Mouse (Mus musculus) adrenal gland (tissue): Measurements from ENCODE around the gene Zfp536.
"Not testable (repeated sequence)": the region's sequence is repeated elsewhere in the genome, so short reads cannot be mapped to it uniquely, and the experiment has no call there.

Source experiments
- intact Hi-C: fragments of 180-260 bp; cut with DNase I; formaldehyde crosslinking; loops from one replicate; pipeline ENCODE4 v1.15.1; 2025

The Zfp536 gene

GRCm38 (mm10) chr7:37768310-37768940, 5.0 kb downstream of the Zfp536 start:
- intact Hi-C loops, result no loop called here

DNA sequence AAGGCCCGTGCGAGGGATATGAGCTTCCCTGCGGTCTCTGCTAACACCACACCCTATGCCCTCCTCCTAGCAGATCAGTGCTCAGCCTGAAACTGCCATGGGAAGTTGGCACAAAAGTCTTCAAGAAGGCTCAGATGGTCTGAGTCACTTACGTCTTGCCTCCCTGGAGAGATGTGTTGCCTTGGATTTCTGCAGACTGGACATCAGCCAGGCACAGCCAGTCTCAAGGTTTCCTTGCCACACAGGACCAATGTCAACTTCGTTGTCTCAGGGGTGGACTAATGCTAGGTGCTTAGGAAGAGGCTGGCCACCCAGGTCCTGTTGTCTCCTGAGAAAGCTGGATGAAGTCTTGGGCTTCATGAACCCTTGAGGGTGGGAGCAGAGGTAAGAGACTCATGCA, 14.6 kb downstream of the Zfp536 start:
- intact Hi-C loops, result no loop called here

DNA sequence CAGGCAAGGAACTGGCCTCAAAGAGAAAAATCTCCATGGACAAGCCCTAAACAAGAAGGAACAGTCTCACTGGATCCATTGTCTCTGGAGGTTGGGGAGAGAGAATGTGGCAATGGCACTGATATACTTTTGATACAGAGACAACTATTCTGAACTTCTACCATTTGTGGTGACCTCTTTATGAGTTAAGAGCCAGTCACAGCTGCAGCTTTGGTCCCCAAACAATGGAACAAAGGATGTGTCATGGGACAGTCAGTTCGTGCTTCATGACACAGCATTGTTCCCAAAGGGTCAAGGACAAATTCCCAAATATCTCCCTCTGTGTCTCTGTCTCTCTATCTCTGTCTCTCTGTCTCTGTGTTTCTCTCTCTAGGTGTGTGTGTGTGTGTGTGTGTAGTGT, 20.4 kb downstream of the Zfp536 start:
- intact Hi-C loops, result no loop called here

DNA sequence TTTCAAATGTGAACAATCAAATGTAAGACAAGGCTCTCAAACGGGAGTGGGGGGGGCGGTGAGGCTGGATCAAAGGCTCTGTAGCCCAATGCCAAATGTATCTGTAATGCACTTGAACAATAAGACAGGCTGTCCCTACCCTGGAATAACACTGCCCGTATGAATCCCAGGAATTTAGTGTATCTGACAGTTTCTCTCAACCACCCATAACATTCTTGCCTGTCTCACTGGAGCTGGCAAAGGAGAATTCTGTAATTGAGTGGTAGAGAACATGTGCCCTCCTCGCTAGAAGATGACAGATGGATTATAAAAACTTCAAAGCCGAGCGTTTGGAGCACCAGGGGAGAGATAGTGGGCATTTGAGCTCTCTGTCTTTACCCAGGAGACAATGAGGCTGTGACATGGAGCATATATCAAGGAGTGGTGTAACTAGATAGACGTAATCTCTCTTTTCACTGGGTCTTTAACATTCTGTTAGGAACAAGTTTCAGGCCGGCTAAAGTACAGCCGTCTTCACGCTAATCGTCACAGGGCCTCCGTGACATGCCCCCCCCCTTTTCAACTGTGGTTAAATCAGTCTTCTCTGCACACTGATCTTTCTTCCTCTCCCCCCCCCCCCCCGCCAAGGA, 27.2 kb downstream of the Zfp536 start:
- intact Hi-C loops, result no loop called here

DNA sequence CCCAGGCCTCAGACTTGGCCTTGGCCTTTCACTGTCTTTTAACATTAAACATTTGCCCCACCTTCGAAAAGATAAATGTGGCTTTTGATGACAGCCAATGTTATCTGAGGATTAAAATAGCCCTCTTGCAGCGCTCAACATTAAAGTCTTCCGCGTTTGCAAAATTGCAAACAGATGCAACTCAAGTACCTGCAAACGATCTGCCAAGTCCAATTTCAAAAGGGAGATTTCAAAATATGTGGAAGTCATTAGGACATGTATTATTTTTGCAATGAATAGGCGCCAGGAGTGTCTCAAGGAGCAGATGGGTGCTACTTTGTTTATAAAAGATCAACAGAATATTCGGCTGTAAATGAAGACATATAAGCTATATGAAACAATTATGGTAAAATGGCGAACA, 30.1 kb downstream of the Zfp536 start:
- intact Hi-C loops, result no loop called here

DNA sequence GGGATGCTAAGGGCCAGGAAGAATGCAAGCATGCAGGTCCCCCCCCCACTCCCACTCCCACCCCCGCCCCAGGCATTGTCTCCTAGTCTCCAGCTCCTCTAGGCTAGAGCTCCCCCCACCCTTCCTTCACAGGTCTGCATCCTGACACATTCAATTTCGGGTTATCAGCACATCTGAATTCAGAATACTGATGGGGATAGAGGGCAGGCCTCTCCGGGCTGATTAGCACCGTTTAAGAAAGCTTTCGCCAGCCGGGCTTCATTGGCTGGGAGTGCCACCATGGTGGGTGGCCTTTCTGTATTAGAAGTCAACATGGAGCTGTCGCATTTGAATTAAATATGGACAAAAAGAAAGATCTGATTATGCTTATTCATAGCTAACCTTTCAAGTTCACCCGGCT, 36.2 kb downstream of the Zfp536 start:
- intact Hi-C loops, result no loop called here

- intact Hi-C loops, result no loop called here
These were observed 37.1 kb downstream of the Zfp536 start for GRCm38 (mm10) chr7:37736413-37736720.

DNA sequence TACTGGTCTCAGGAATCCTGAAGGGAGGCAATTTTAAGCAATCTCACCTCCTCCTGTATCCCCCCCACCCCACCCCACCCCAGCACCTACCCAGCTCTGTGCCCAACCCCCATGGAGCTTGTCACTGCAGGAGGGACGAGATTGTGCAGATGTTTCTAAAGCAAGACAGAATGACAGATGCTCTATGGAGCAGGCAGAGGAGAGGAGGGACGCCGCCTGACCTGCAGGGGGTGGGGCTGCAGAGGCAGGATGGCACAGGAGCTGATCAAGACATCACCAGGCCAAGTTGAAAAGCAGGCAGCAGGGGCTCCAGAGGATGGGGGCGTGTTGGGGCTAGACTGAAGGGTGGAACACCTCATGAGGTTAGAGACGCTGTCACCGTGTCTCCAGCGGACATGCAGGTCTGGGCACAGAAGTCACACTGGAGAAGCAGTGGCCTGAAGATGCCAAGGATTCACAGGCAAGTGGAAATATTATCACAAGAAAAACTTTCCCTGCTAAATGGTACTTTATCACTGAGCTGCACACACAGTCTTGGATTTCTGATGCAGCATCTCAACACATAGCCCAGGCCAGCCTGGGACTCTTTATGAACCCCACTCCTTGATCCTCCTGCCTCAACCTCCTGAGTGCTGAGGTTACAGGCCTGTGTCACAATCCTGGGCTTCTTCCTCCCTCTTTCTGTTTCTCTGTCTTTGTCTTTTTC, 37.6 kb downstream of the Zfp536 start:
- intact Hi-C loops, result no loop called here

DNA sequence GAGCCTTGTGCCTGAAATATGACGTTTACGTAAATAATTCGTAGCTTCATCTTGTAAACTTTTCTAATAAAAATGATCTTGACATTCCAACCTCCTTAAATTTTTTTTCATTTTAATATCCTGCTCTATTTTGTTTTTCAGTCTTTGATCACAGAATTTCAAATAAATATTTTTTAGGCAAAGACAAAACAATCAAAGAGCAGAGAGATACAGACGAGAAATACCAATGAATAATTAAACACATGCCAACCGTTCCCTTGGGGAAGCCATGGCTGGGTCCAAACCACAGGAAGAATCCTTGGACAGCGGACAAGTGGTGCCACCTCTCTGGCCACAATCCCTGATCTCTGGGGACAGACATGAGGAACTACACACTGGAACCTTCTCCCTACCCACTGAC, 38.3 kb downstream of the Zfp536 start:
- intact Hi-C loops, result no loop called here

- intact Hi-C loops, result no loop called here
These were observed 38.9 kb downstream of the Zfp536 start for GRCm38 (mm10) chr7:37734576-37734975.

GRCm38 (mm10) chr7:37733996-37734395, 39.4 kb downstream of the Zfp536 start:
- intact Hi-C loops, result no loop called here

DNA sequence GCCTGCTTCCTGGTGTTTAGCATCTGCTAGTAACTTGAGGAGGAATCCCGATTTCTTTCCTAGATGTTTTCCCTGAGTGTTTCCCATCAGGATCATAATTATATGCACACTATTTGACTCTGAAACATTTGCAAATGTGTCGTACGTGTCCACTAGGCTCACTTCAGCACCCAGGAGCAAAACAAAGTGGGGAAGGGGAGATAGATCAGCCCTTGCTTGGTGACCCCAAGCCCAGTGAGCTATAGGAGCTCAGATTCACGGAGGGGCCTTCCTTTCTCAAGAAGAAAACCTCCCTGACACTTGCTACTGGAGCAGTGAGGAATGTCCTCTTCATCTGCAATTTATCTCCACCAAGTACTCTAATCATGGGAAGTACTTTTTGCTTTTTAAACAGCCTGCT, 40.7 kb downstream of the Zfp536 start:
- intact Hi-C loops, result no loop called here

GRCm38 (mm10) chr7:37727746-37728145, 45.7 kb downstream of the Zfp536 start:
- intact Hi-C loops, result no loop called here

DNA sequence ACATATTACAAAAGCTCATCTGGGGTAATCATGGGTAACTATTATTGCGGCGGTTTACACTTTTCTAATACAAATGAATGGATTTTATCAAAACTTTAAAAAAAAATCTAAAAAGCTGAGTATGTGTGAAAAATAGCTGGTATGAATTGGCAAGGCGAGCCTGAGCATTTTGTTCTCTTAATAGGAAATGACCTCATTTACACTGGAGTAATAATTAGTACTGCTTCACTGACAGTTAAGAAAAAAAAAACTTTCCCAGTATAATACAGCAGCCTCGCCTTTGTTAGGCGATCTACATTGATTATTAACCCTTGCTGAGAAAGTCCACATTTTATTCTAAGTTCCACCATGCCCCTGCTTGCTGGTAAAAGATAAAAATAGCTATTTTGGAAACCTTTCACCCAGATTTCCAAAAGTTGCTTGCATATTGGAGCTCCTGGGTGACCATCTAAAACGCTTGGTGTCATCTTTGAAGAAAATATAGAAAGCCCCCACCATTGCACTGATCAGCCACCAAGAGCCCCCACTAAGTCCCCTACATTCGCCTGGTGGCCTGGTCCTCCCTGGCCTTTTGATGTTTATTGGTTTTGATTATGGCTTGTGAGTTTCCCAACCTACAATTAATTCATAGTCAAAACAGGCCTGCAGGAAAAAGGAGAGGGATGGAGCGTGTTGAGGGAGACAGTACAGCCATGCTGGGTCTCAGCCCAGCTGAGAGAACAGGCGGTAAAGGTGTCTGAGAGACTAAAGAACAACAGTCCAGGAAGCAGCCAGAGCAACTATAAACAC, 49.2 kb downstream of the Zfp536 start:
- intact Hi-C loops, result no loop called here

- intact Hi-C loops, result no loop called here
These were observed 50.2 kb downstream of the Zfp536 start for GRCm38 (mm10) chr7:37723191-37723592.

- intact Hi-C loops, result no loop called here
These were observed 51.8 kb downstream of the Zfp536 start for GRCm38 (mm10) chr7:37721676-37722075.

- intact Hi-C loops, result no loop called here
These were observed 54.6 kb downstream of the Zfp536 start for GRCm38 (mm10) chr7:37718671-37719402.

DNA sequence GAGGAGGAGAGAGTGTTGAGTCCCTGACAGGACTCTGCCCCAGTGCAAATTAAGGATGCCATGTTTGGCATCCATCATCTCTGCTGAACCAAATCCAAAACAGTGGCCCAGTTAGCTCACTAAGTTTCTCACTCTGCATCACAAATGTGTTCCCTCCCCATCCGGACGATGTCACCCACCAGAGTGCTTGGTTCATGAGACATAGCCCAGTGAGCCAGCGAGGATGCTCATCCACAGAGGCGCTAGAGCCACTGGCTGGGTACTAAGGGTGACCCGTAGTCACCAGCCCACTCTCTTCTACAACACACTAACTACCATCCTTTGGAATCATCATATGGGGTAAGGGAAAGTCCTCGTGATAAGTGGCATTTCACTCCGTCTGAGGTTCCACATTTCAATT, 56.4 kb downstream of the Zfp536 start:
- intact Hi-C loops, result no loop called here

GRCm38 (mm10) chr7:37716626-37717025, 56.8 kb downstream of the Zfp536 start:
- intact Hi-C loops, result no loop called here

GRCm38 (mm10) chr7:37704464-37704863, 69.0 kb downstream of the Zfp536 start:
- intact Hi-C loops, result no loop called here

- intact Hi-C loops, result not testable (repeated sequence)
These were observed 76.1 kb downstream of the Zfp536 start for GRCm38 (mm10) chr7:37697378-37697777.
